Mouse (Mus musculus): ENCODE measurements around the gene Susd1.

Gene Susd1

DNA sequence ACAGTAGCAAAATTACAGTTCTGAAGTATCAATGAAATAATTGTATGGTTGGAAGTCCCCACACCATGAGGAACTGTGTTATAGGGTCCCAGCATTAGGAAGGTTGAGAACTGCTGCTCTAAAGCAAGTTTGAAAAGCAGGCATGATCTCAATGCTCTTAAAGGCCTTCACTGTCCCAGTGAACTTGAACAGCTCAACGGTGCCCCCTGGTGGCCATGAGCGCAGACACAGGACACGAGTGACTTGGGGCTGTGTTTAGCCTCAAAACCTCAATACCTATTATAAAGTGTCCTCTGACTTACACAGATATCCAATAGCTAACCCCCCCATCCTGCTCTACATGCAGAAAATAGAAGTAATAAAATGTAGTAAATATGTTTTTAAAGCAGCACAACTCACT lies 97.7 kb downstream of the Susd1 start:
- peak; percentile 73 for DNase-seq (ENCODE audit: low read depth, low spot score)

DNA sequence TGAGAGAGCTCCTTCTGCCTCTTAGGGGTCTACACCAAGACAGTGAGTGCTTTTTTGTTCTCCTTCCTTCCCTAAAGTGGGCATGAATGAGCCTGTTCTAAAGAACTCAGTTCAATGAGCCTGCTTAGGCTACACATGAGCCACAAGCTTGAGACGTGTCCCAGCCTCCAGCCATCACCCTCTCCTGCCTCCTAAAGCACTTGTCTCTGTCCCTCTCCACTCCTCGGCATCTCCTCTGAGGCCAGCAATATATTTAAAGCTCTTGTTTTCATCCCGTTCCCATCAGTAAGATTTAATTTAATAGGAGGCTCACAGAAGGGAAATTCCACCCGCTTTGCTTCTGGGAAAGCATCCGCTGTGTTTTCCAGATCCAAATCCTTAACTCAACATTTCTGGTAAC lies 98.4 kb downstream of the Susd1 start:
- DNase-seq (ENCODE audit: low read depth, low spot score), result no peak

DNA sequence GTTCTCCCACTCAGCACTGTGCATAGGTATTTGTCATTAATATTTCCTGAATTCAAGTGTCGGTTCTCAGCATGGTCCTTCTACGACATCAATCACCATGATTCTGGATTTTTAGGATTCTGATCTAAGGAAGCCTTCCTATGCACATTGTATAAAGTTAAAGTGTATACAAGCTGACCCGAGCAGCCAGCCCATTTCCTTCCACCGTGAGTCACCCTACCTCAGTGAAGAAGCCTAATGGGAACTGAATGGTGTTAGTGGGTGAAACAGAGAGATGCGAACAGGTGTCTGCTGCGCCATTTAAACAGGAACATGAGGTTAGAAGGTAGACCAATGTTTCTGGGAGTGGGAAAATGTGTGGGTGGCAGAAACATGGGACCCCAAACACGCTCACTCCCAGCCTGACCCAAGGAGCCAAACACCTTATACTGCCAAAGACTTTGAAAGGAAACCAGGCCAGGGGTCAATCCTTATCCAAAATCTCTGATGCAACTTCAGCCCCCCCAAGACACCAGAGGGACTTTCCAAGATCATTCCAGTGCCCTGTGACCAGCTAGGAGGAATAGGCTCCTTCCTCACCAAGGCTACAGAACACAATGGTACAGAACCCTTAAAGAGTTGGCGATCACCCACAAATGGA lies 99.4 kb downstream of the Susd1 start:
- no peak for DNase-seq (ENCODE audit: low read depth, low spot score)

DNA sequence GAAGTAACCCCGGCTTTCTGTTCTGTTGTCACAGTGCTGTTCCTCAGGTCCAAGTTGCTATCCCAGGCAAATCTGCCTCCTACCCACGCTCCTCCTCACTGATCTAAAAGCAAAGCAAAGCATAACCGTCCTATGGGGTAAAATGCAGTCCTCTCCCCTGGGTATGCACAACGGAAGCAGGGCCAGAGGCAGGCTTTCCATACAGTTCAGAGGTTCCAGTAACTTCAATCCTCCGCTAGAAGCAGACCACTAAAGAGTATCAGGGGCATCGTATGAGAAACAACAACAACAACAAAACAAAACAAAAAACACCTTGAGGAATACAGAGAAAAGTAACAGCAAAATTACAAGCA lies 100.9 kb downstream of the Susd1 start:
- DNase-seq (ENCODE audit: low read depth, low spot score), result no peak

DNA sequence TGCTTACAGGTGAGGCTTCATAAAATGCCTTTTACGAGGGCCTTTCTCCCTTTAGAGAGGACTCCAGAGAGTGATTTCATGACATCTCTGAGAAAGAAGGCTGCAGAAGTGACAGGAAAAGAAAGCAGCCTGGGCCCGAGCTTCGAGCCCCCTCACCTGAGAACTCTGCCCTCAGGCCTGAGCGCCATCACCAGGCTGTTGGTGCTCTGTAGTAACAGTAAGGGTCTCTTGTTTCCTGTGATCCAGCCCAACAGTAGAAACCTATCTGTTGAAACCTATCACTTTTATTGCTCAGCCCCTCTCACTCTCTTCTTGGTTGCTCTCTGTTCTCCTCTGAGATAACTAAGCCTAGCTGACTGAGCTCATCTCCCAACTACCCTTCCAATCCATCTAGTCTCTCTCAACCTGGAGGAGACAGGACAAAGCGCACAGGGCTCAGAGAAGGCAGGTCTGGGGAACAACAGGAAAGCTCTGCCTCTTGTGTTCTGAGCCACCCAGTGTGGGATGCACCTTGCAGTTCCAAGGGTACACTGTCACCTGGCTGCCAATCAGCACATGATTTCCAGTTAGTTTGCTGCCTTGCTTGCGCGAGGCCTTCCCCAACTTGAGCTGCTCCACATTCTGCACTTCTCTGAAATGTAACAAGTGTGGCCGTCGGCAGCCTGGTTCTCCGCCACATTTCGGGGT lies 101.4 kb downstream of the Susd1 start:
- DNase-seq (ENCODE audit: low read depth, low spot score), result no peak

DNA sequence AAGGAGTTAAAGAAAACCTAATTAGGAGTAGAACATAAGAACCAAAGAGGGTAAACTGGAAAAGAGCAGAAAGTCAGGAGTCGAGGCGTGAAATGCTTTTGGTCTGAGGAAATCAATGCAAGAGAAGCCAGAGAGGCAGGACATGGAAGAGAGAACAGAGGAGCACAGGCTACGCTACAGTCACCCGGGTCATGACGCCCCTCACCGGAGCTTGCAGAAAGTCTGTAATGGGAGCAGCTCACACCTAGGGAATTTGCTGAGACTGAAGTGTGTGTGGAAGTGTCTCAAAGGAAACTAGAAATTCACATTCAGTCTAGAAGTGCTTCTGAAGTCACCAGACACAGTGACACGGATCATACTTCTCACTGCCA lies 102.0 kb downstream of the Susd1 start:
- DNase-seq (ENCODE audit: low read depth, low spot score), result no peak

DNA sequence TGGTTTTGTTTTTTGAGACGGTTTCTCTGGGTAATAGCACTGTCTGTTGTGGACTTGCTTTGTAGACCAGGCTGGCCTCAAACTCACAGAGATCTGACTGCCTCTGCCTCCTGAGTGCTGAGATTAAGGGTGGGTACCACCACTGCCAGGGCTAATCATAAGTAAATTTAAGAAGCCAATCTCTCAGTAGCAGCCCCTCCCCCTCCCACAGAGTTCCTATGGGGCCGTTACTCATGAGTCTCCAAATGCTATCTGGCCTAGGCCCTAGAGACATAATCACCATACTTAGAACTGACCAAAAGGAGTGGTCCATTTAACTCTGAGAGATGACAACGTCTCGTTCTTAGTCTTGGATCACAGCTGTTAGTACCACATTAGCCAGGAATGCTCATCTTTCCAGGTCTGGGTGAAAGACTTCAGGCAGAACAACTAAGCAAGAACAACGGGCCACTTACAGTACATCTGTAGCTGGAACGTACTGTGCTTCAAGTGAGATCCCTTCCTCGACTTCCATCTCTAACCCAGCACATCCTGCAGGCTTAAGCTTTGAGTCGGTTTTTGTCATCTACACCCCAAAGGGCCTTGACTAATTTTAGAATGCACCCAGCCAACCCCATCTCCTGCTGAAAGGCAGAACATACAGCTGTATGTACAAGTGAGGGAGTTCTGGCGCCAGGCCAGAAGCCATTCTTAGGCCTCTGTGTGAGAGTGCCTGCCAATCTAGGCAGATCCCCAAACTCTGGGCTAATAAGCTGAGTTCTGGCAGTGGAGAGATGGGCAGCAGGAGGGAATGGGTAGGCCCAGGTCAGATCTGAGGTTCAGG lies 102.6 kb downstream of the Susd1 start:
- DNase-seq (ENCODE audit: low read depth, low spot score), result no peak

DNA sequence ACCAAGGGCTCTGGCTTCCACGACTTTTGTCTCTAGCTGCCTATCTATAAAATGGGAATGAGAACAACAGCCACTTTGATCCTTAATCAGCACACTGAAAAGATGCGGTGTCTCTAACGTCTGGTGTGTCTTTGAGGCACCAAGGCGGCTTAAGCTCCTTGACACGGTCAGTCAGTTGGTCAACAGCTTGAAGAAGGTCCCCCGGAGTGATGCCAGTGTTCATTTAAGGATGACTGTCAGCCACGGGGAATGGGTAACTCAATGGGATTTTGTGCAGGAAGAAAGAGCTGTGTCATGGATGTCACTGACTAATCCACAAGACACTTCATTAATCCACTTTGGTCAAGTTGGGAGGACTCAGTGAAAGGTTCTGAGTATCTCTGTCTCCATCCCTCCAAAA lies 103.3 kb downstream of the Susd1 start:
- DNase-seq (ENCODE audit: low read depth, low spot score), result no peak

DNA sequence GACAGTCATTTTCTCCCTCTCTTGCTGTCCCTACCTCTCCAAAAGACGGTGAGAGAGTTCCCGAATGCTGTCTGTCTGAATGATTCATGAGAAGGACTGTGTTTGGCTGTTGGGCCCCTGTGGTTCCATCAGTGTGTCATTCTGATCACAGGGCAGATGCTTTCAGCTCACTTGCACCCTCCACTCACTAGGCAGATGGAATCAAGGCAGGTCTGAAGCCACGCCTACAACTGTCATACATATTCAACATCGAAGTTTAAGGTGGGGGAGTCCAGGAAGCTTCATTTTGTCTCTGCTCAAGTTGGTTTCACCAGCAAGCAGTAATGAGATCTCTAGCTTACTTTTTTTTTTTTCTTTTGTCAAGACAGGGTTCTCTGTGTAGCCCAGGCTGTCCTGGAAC lies 104.2 kb downstream of the Susd1 start:
- DNase-seq (ENCODE audit: low read depth, low spot score), result no peak

DNA sequence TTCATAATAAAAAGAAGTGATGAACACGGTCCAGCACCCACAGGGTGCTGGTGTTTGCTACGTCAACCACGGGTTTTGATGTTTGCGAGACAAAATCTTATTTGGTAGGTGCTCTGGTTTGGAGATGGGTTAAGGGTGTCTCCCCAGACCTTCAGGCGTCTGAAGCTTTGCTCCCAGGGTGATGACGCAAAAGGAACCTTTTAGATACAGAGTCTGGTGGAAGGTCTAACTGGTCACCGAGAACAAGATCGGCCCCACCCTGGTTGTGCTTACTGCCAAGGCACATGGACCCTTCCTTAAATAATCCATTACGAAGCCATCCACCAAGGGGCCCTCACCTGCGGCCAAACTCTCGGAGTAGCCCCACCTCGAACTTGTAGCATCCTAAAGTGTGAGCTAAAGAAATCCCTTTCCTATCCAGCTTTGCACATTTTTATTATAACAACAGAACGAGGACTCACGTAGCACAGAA lies 105.0 kb downstream of the Susd1 start:
- no peak for DNase-seq (ENCODE audit: low read depth, low spot score)

DNA sequence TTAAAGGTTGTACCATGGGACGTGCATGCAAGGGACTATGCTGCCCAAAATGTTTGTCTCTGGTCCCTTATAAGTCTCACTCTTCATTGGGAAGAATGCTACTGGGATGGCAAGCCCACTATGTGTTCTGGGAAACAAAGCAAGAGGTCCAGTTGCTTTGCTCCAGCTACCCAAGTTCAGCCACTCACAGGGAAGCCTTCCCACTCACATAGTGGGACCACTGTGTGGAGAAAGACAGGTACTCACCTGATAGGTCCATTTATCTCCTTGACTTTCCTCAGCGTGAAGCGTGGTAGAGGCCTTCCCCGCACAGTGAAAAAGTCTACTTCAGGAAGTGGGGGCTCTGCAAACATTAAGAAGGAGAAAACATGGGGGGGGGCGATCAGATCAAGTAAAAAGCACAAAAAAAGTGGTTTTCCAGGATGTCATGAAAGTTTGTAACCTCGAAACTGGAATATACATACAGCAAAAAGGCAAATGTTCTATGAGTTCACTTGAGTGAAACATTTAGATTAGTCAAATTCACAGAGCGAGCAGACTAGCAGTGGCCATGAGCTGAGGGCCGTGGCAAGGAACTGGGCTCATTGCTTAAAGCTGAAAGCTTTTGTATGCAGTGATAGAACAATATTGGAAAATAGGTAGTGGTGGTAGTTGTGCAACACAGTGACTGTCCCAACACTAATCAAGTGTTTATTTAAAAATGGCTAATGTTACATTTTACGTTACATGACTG lies 105.6 kb downstream of the Susd1 start:
- no peak for DNase-seq (ENCODE audit: low read depth, low spot score)

DNA sequence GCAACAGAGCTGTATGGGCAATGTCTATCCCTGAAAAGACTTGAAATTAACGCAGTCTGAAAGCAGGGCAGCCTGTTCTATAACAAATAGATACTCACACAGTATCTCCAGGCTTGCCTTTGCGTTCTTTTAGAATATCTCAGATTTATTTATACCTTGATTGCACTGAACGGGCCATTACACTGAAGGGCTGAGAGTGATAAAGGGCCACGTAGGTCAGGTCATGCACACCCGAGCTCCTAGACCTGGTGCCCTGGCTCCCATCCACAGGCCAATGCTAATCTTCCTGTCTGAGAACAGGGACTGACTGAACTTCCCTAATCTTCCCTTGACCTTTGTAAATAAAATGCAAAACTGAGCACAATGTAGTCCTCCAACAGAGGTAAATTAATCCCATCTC lies 106.3 kb downstream of the Susd1 start:
- no peak for DNase-seq (ENCODE audit: low read depth, low spot score)

DNA sequence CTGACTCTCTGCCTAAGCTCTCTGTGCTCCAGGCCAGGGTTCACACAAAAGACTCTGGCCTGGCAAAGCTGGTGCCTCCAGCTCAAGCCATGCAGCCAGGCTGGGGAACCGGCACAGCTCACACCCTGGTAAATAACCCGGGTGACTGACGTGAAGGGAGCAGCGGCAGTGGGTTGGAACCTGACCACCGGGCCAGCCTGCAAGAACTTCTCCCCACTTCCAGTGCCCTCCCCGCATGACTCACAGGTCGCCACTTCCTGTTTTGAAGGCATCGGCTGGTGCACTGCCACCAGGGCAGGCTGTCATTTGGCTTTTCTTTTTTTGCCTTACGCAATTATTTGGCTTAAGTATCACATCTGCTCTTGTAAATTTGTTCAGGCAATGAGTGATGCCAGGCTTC lies 106.8 kb downstream of the Susd1 start:
- no peak for DNase-seq (ENCODE audit: low read depth, low spot score)

DNA sequence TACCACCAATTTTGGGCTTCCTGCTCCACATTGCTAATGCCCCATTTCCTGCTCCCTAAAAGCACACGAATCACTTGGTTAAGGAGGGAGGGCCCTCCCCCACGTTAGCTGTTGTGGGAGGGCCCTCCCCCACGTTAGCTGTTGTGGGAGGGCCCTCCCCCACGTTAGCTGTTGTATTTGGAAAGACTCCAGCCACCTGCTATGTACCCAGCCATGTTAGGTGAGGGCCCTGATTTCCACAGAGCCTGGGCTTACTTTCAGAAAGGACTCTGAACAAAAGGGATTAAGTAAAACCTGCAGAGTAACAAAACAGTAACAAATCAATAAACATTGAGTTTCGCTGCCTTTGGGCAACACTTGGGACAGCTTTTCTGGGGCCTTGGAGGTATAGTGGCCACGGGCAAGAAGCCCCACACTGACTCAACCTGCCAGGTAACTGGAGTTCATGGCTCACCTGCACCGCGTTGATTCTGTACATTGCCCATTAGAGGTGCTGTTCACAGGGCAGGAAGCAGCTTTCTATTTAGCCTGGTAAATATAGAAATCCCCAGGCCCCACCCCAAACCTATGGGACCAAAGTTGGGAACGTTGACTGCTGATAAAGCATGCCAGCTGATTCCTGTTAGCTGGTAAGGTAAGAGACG lies 107.3 kb downstream of the Susd1 start:
- DNase-seq (ENCODE audit: low read depth, low spot score), result no peak

DNA sequence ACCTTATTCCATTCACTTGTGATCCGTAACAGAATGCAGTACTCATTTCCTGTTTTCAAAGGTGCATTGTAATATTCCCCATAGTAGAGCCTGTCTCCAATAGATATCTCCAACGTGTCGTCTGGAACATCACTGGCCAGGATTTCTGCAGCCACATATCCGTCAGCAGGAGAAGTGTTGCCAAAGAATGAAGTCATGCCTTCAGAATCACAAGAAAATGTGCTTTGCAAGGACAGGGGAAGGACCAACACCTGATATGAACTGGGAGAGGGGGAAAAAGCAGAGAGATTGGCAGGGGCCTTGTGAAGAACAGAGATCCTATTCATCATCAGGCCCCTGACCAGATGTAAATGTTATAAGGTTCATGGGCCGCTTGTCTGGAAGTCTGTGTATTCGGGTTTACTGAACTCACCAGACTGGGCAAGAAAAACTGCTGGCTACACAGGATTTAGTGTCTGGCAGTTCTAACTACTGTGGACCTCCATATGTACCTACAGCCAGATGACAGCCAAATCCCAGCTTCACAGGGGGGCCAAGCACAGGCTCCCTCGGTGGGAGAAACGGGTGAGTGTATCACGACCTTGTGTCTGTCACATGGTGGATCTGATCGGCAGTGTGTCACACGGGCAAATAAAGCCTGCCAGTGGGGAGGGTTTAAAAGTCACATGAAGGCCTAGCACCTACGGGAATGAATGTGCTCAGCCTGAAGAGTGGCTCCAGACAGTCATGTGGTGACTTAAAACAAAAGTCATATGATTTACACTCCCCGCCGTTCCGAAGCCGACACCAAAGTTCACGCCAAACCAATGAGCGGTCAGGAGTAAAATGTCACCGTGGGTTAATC lies 108.8 kb downstream of the Susd1 start:
- no peak for DNase-seq (ENCODE audit: low read depth, low spot score)

DNA sequence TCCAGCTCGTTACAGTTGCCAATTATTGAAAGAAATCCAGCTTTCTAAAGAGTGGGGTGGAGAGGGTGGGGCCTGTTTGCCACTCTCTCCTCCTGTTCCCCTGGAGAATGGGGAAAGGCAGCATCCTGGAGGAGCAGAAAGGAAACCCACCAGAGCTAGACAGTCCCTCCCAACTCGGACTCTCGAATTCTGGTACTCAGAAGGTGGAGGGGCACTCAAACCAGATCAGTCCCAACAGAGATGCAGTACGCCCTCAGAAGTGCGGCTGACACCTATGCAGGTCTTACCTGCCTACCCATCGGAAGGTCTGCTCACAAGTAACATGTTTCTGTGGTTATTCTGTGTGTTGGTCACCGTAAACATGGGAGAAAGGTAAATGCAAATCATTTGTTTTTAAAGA lies 109.6 kb downstream of the Susd1 start:
- no peak for DNase-seq (ENCODE audit: low read depth, low spot score)

DNA sequence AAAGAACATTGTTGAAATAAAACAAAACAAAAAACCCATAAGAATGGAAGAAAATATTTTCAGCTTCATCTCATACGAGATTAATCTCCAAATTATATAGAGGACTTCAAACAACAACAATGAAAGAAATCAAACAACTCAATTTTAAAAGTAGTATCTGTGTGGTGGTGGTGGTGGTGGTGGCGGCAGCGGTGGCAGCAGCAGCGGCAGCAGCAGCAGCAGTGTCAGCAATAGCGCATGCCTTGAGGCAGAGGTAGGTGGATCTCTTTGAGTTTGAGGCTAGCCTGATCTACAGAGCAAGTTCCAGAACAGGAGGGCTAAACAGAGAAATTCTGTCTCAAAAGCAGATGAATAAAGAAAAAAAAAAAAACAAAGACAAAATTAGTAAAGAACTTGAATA lies 110.4 kb downstream of the Susd1 start:
- DNase-seq (ENCODE audit: low read depth, low spot score), result no peak

DNA sequence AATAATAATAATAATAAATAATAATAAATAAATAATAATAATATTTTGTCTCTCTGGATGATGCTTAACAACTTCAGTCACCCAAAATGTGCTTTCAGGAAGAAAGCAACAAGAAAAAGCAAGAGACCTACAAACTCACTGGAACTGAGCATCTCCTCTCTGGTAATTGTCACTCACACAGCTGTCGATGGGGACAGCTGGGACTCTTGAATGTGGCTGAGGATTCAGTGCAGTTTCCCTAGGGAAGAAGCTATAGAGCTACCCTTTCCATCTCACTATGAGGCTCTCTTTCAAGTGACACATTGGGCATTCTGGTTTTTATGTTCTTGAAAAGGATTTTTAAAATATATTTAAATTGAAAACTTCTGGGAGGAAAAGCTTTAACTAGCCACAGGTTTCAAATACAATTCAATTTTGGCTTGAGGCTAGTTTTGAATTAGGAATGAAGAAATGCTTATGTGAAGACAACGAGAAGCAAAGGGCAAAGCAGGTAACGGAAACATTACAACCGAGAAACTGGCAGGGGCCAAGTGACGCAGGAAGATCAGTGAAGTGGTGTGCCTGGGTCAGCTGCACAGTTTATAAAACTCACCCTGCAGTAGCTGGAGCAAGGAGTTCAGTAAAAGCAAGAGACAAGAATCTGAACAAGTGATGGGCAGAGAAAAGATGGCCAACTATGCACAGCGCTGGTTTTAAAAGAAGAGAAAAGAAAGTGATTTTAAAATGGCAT lies 112.2 kb downstream of the Susd1 start:
- DNase-seq (ENCODE audit: low read depth, low spot score), result no peak

DNA sequence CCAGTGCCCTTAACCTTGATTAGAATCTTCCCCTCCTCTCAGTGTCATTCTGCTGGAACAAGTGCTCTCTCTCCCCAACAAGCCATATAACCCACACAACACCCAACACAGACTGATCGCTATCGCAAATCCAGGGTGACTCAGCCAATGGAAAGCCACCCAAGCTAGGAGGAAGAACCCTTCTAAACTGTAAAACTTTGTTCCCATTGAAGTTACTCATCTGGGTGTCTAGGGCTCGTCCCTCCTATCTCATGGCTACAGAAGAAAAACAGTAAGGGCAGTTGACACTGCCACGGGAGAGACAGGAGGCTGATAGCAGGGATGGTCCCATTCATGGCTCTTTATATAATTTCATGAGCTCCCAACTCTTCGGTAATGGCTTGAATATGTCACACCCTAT lies 114.1 kb downstream of the Susd1 start:
- no peak for DNase-seq (ENCODE audit: low read depth, low spot score)

DNA sequence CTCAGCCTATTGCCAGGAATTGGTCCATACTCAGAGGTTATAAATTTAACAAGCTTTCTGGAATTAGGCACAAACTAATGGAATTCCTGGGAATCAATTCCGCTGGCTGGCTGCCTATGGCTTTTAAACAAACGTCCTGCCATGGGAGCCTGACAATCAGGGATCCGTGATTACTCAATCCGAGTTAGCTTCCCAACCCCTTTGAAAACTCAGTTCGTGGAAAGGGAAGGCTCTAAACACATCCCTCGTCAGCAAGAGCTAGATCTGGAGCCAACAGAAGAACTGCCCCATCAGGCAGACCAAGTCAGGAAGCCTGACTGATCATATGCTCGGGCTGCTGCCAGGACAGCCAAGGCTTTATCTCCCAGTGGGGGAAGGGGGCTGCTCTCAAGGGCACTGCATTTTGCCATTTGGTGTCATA lies 115.2 kb downstream of the Susd1 start:
- DNase-seq (ENCODE audit: low read depth, low spot score), result no peak
